Mouse (Mus musculus): ENCODE measurements around the gene Gm10283. TPM values are rescaled to one million over a fixed set of nuclear protein-coding genes. Genes with fewer than 3 reads are reported as not detected.

Gm10283 gene
- not detected in 2 replicates for polyA plus RNA-seq (2012; rRNA removed)

DNA sequence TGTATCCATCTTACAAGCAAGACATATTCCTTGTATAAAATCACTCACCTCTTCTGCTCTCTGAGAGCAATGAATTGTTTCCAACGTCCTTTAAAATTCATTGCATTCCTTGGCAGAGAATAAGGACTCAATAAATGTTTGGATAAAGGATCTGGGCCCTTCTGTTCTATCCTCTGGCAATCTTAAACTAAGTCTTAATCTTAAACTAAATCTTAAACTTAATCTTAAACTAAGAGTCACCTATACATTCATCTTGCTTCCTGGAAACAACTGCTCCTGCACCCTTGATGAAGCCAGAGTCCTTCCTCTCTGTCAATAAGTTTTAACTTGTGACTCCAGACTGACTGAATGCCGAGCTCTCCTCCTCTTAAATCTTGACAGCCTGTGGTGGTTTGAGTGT is at the start of gene Gm10283:
Gene Gm10283, minus strand, starts transcription at position 101 of the 400 bp plus-strand sequence.

DNA sequence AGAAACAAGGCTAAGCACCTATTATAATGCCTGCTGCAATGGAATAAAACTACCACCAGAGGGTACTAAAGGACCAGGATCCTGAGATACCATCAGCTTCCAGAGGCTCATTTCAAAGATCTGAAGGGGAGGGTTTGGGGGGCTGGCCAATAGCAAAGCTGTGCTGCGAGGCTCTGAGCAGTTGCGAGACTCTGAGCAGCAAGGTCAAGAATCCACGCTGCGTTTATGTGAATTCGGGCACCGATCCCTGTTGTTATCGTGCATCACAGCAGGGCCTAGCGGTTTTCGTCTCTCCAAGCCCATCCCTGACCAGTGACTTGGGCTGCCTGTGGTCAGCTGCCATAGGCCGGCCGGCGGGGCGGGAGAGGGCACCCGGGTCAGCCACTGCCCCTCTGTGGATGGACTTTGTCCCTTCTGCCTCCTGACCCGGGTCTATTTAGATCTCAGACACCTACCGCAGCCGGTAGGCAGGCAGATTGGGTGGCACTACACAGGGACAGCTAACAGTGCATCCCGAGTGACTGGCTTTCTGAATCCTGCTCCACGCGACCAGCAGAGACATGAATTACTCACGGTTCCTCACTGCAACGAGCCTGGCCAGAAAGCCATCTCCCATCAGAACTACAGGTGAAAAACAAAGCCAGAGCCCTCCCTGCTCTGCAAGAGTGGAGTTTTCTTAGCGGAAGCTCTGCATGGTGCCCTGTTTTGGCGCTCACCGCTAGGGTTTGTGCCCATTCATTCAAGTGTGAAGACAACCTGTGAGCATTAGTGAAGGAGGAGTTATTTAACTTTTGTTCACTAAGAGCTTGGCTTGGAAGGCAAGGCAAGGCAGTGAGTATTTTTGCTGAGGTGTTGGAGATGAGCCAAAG is 2.9 kb upstream of the Gm10283 start, which contains the start of gene Aadat:
Gene Aadat, plus strand, starts transcription at position 280 of the 869 bp plus-strand sequence.

Other genes starting within 250 kb of the Gm10283 start
- 0.21 TPM in 1 of 2 replicates, not detected in the other for gene Aadat, start 2.7 kb upstream of the Gm10283 start, polyA plus RNA-seq (2012; rRNA removed)
- gene Mfap3l, start 129.6 kb upstream of the Gm10283 start, polyA plus RNA-seq (2012; rRNA removed) = 2.9 and 3.9 TPM in 2 replicates